Mouse (Mus musculus) bone marrow, adult 2 months (tissue): Measurements from ENCODE around the gene Slc12a3. TPM values are rescaled to one million over a fixed set of nuclear protein-coding genes. Genes with fewer than 3 reads are reported as not detected.

Experiments used
- H3K27ac ChIP-seq: fragments of 200-500 bp; 2 replicates; pipeline ENCODE4 v1.5.1; 2012; ENCODE audit warnings: low read depth, mild to moderate bottlenecking, control low read depth, inconsistent platforms, low read length; ENCODE audit not compliant: control insufficient read depth, poor library complexity, insufficient read depth
- H3K4me1 ChIP-seq: fragments of 200-500 bp; 2 replicates; pipeline ENCODE4 v1.6.1; 2011; ENCODE audit warnings: low read length; ENCODE audit not compliant: control insufficient read depth, insufficient read depth
- H3K4me3 ChIP-seq: fragments of 200-500 bp; replicated peaks from 2 replicates; pipeline ENCODE3; 2011; ENCODE audit warnings: mild to moderate bottlenecking, low read depth, low read length, control low read depth; ENCODE audit not compliant: control insufficient read depth
- CTCF ChIP-seq: fragments of 200-500 bp; IDR thresholded peaks from 2 replicates; pipeline ENCODE4 v1.5.1; 2011; ENCODE audit warnings: low read length, control low read depth; ENCODE audit not compliant: control insufficient read depth, insufficient read depth
- POLR2A ChIP-seq: fragments of 200-500 bp; IDR thresholded peaks from 2 replicates; pipeline ENCODE4 v1.6.1; 2011; ENCODE audit warnings: low read depth, mild to moderate bottlenecking, control low read depth, low read length, borderline replicate concordance; ENCODE audit not compliant: control insufficient read depth
- WGBS: fragments of 180-500 bp; shearing (Covaris S2); methylation state at CpG from one replicate; pipeline ENCODE4 v1.1.7; 2018; 5-methylcytosine and 5-hydroxymethylcytosine counted together
- polyA plus RNA-seq: library from polyadenylated mRNA; stranded (reverse); fragments of >200 nt; gene quantifications from 2 replicates; pipeline ENCODE4 v1.2.4, GENCODE M21; 2011; ENCODE audit warnings: low replicate concordance; ENCODE audit not compliant: missing spikeins, insufficient read depth, insufficient read length

Gene Slc12a3
- polyA plus RNA-seq, 1 experiment: 11.8 TPM

- H3K4me3 ChIP-seq: no peak overlapping the region
- WGBS: 86% methylated on average over 9 of the region's 9 CpGs
- H3K27ac ChIP-seq: no peak overlapping the region
- TF ChIP-seq CTCF (no peak), POLR2A (no peak)
- H3K4me1 ChIP-seq: no peaks in the 10 kb centered on the region; the same call in 1 of the 2 replicates
Observed at GRCm38 (mm10) chr8:94296312-94296991, 32.5 kb upstream of the Slc12a3 start.

GRCm38 (mm10) chr8:94297101-94297500, 31.9 kb upstream of the Slc12a3 start:
- H3K4me1 ChIP-seq: no peaks in the 10 kb centered on the region; the same call in 1 of the 2 replicates
- no peak overlapping the region for H3K4me3 ChIP-seq
- H3K27ac ChIP-seq: no peak overlapping the region
- TF ChIP-seq POLR2A (no peak), CTCF (no peak)
- WGBS: 87% methylated on average over 6 of the region's 6 CpGs

GRCm38 (mm10) chr8:94300809-94301208, 28.2 kb upstream of the Slc12a3 start:
- H3K27ac ChIP-seq: no peak overlapping the region

GRCm38 (mm10) chr8:94304412-94304811, 24.6 kb upstream of the Slc12a3 start:
- Histone ChIP-seq H3K4me3 (no peak overlapping the region), H3K4me1 (peaks cover 1% of the 10 kb centered on the region; the same call in 1 of the 2 replicates), H3K27ac (no peak overlapping the region)
- TF ChIP-seq POLR2A (no peak), CTCF (no peak)
- 87% methylated on average over 2 of the region's 2 CpGs for WGBS

More at GRCm38 (mm10) chr8:94300809-94301208, 28.2 kb upstream of the Slc12a3 start:
- no peak overlapping the region for H3K4me3 ChIP-seq
- no peaks in the 10 kb centered on the region; the same call in 1 of the 2 replicates for H3K4me1 ChIP-seq
- no peak for TF ChIP-seq CTCF
- TF ChIP-seq POLR2A: no peak
- 82% methylated on average over 4 of the region's 4 CpGs for WGBS

GRCm38 (mm10) chr8:94306989-94307513, 21.9 kb upstream of the Slc12a3 start:
- 14% methylated on average over 7 of the region's 7 CpGs for WGBS
- no peak for TF ChIP-seq CTCF
- TF ChIP-seq POLR2A: no peak
- 0 out of 2 replicates have a peak overlapping the region, but pooled peaks have one; percentile 9 for H3K27ac ChIP-seq
- no peak overlapping the region for H3K4me3 ChIP-seq
- H3K4me1 ChIP-seq: peaks cover 1% of the 10 kb centered on the region; the same call in 1 of the 2 replicates

GRCm38 (mm10) chr8:94307652-94308051, 21.3 kb upstream of the Slc12a3 start:
- peaks cover 1% of the 10 kb centered on the region; the same call in 1 of the 2 replicates for H3K4me1 ChIP-seq
- WGBS: 33% methylated on average over 9 of the region's 9 CpGs
- no peak for TF ChIP-seq CTCF
- no peak for TF ChIP-seq POLR2A
- no peak overlapping the region for H3K27ac ChIP-seq
- H3K4me3 ChIP-seq: no peak overlapping the region

- no peaks in the 10 kb centered on the region for H3K4me1 ChIP-seq
- H3K27ac ChIP-seq: no peak overlapping the region
- no peak overlapping the region for H3K4me3 ChIP-seq
- TF ChIP-seq POLR2A (no peak), CTCF (no peak)
- WGBS: 87% methylated on average over 2 of the region's 2 CpGs
Observed at GRCm38 (mm10) chr8:94314069-94314468, 14.9 kb upstream of the Slc12a3 start.

- TF ChIP-seq CTCF: no peak
- TF ChIP-seq POLR2A: no peak
- Histone ChIP-seq H3K27ac (no peak overlapping the region), H3K4me3 (no peak overlapping the region), H3K4me1 (no peaks in the 10 kb centered on the region)
- WGBS: 85% methylated on average over 2 of the region's 2 CpGs
Observed at GRCm38 (mm10) chr8:94317249-94317648, 11.8 kb upstream of the Slc12a3 start.

GRCm38 (mm10) chr8:94317691-94318090, 11.3 kb upstream of the Slc12a3 start:
- 98% methylated on average over 2 of the region's 2 CpGs for WGBS
- TF ChIP-seq CTCF (no peak), POLR2A (no peak)
- no peaks in the 10 kb centered on the region for H3K4me1 ChIP-seq
- no peak overlapping the region for H3K4me3 ChIP-seq
- no peak overlapping the region for H3K27ac ChIP-seq
